Mouse (Mus musculus): Measurements from ENCODE around the gene Wdr31.

DNA sequence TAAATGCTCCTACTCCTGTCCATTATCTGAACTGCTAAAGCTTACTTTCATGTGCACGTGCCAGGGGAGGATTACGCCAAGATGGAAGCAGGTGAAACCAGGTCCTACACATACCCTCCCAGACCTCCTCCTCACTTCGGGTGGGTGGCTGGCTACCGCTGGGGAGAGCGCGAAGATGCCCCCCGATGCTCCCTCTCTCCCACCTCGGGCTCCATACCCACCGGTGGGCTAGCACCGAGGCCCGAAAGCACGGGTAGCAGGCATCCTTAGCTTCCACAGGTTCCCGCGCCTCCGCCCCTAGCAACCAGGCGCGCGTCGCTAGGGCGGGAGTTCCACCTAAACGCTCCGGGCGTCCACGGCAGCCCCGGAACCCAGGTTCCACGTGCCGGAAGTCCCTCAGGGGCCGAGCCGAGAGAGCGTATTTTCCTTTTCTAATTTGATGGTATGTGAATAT, at the start of gene Wdr31:
- TF ChIP-seq POLR2A (IDR thresholded peaks at IDR 0.05; ENCODE audit: insufficient read depth, low read depth, low read length), result peak; percentile 46; the same call in 1 of the 2 replicates
- TF ChIP-seq CTCF (IDR thresholded peaks at IDR 0.05; ENCODE audit: insufficient read depth, low read depth, low read length), result no peak
